Mouse (Mus musculus) liver, embryonic 14.5 days (tissue): ENCODE measurements around the gene Fndc7. TPM values are rescaled to one million over a fixed set of nuclear protein-coding genes. Genes with fewer than 3 reads are reported as not detected.
"Not testable (repeated sequence)": the region's sequence is repeated elsewhere in the genome, so short reads cannot be mapped to it uniquely, and the experiment has no call there.

Experiments
- ATAC-seq: fragments of 200-750 bp; cut with Nextera tagmentation; 2 replicates; pipeline ENCODE4 v1.8.0; 2017; ENCODE audit warnings: moderate number of reproducible peaks, mild to moderate bottlenecking, moderate library complexity; ENCODE audit not compliant: insufficient read depth
- DNase-seq, 3 experiments: peaks; one replicate each; pipeline ENCODE4 v3.0.0-alpha.2; 2012 to 2013; ENCODE audit warnings: low read depth in 3 of 3, low spot score in 3 of 3
- H3K27ac ChIP-seq: fragments of 300-500 bp; sonication (generic); 2 replicates; pipeline ENCODE4 v1.5.1; 2014; ENCODE audit warnings: moderate library complexity, mild to moderate bottlenecking, control low read depth, inconsistent platforms
- H3K27me3 ChIP-seq: fragments of 300-500 bp; sonication (generic); 2 replicates; pipeline ENCODE4 v1.6.1; 2014; ENCODE audit warnings: mild to moderate bottlenecking, low read length, moderate library complexity; ENCODE audit not compliant: control insufficient read depth, insufficient read depth
- H3K36me3 ChIP-seq: fragments of 300-500 bp; sonication (generic); replicated peaks from 2 replicates; pipeline ENCODE4 v1.6.1; 2014; ENCODE audit warnings: low read depth; ENCODE audit not compliant: control insufficient read depth, insufficient read depth
- H3K4me1 ChIP-seq, 2 experiments: fragments of 200-500 bp in 1 of 2; fragments of 300-500 bp in 1 of 2; sonication (generic) in 1 of 2; replicated peaks; 2 replicates each; pipeline ENCODE4 v1.6.1; 2012 to 2014; ENCODE audit warnings: antibody characterized with exemption in 1 of 2, inconsistent platforms in 1 of 2, low read length in 1 of 2; ENCODE audit not compliant: control insufficient read depth in 2 of 2, insufficient read depth in 2 of 2
- H3K4me2 ChIP-seq: fragments of 300-500 bp; sonication (generic); 2 replicates; pipeline ENCODE4 v1.6.1; 2014; ENCODE audit warnings: low read depth, mild to moderate bottlenecking, control low read depth, moderate library complexity
- H3K4me3 ChIP-seq, 2 experiments: fragments of 200-500 bp in 1 of 2; fragments of 300-500 bp in 1 of 2; sonication (generic) in 1 of 2; 2 replicates each; pipeline ENCODE4 v1.5.1; 2012 to 2014; ENCODE audit warnings: low read depth in 2 of 2, low read length in 2 of 2, mild to moderate bottlenecking in 2 of 2, control low read depth in 1 of 2, inconsistent platforms in 1 of 2, moderate library complexity in 1 of 2; ENCODE audit not compliant: insufficient read depth in 1 of 2
- H3K9ac ChIP-seq: fragments of 300-500 bp; sonication (generic); replicated peaks from 2 replicates; pipeline ENCODE4 v1.6.1; 2014; ENCODE audit warnings: mild to moderate bottlenecking, control low read depth, moderate library complexity
- H3K9me3 ChIP-seq: fragments of 300-500 bp; sonication (generic); 2 replicates; pipeline ENCODE4 v1.6.1; 2016; ENCODE audit warnings: low read length, mixed read lengths; ENCODE audit not compliant: control insufficient read depth
- CTCF ChIP-seq: IDR thresholded peaks from 2 replicates; pipeline ENCODE4 v1.5.1; 2016; ENCODE audit warnings: antibody characterized with exemption, low read depth, control low read depth
- EP300 ChIP-seq: IDR thresholded peaks from 2 replicates; pipeline ENCODE4 v1.6.1; 2016; ENCODE audit warnings: antibody characterized with exemption, low read depth
- WGBS: fragments of 180-500 bp; shearing (Covaris S2); extraction: QIAGEN DNeasy Blood & Tissue Kit; methylation state at CpG from one replicate; pipeline ENCODE4 v1.1.7; 2014; ENCODE audit not compliant: insufficient replicate concordance; 5-methylcytosine and 5-hydroxymethylcytosine counted together
- polyA plus RNA-seq, 2 experiments: library from polyadenylated mRNA; depleted of rRNA in 1 of 2; stranded (reverse) in 1 of 2; unstranded in 1 of 2; fragments of >200 nt; fragmentation: Nextera tagmentation in 1 of 2; extraction: Ambion mirVana in 1 of 2; gene quantifications; 2 replicates each; pipeline versions ENCODE4 v1.2.1 to v1.2.3; 2012 to 2014

Fndc7 gene
- polyA plus RNA-seq, 2 experiments, result not detected

DNA sequence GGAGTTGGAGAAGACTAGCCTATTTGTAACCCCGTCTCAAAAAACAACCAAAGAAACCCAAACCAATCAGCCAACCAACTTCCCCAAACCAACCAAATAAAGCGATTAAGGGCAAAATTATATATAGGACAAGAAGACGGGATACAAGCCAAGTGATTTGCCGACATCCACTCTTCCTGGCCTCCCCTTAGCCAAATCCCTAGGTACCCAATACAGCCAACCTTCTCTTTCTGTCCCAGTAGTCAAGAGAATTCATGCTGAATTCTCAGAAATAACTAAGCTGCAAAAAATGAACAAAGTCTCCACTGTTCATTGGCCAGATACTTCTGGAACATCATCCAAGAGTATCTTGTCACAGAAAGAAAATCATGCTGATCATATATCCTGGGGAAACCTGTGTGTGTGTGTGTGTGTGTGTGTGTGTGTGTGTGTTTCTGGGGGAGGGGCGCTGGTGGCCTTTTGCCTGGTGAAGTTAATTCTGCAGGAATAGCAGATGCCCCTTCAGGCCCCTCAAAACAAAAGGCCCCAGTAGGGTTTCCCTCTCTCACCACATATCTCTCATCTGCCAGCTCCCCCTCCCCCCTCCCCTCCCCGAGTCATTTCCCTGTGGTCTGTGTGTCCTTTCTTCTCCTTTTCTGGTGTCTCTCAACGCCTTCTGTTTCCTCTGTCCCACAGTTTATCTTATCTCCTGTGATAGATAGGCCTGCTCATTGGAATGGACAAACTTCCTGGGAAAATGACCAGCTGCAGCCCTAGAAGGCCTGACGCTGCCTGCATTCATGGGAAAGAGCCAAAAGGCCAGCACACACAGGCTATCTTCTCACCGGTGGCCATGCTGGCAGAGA lies 3.9 kb downstream of the Fndc7 start:
- no peak overlapping the region for H3K4me2 ChIP-seq
- 25% methylated on average over 9 of the region's 9 CpGs for WGBS
- ATAC-seq (peak; percentile 43; the same call in 1 of the 2 replicates), DNase-seq (no peak)
- H3K27me3 ChIP-seq, result no peaks in the 10 kb centered on the region
- H3K4me3 ChIP-seq, result no peak overlapping the region
- no peaks in the 10 kb centered on the region for H3K36me3 ChIP-seq
- peaks cover 0 to 17% of the 10 kb centered on the region in 2 experiments; a peak in 2 of 4 replicates for H3K4me1 ChIP-seq
- H3K9me3 ChIP-seq, result no peaks in the 10 kb centered on the region
- no peak overlapping the region for H3K27ac ChIP-seq
- TF ChIP-seq EP300 (no peak; the same call in 1 of the 2 replicates), CTCF (no peak)
- H3K9ac ChIP-seq, result no peak overlapping the region

DNA sequence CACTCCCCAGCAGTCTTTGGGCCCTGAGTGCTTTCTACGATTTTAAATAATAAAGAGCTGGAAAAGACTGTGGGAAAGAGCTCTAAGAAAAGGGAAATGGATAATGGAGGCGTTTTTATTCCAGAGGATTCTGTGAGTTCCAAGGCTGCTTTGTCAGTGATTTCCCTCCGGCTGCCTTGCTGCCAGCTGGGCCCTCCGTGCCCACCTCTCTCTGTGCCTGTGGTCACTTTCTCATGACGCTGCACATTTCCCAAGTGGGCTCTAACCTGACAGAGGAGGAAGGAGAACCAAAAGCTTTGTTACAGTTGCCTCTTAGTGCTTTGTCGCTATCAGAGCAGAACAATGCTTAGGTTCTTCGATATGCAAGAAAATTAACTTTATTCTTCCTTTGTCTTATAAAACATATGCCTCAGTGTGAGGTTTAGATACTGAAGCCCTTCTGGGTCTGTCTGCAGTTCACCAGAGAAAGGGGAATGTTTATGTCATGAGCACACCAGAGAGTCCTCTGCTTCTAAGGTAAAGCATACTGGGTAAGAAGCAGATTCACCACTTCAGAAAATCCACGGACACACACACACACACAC lies 5.0 kb downstream of the Fndc7 start:
- TF ChIP-seq CTCF (no peak), EP300 (no peak)
- Histone ChIP-seq H3K36me3 (no peaks in the 10 kb centered on the region), H3K4me2 (no peak overlapping the region), H3K9ac (no peak overlapping the region), H3K4me1 (peaks cover 0 to 20% of the 10 kb centered on the region in 2 experiments; a peak in 2 of 4 replicates), H3K4me3 (no peak overlapping the region), H3K9me3 (no peaks in the 10 kb centered on the region), H3K27me3 (no peaks in the 10 kb centered on the region), H3K27ac (no peak overlapping the region)
- no peak for ATAC-seq
- no peak for DNase-seq
- 21% methylated on average over 8 of the region's 8 CpGs for WGBS

DNA sequence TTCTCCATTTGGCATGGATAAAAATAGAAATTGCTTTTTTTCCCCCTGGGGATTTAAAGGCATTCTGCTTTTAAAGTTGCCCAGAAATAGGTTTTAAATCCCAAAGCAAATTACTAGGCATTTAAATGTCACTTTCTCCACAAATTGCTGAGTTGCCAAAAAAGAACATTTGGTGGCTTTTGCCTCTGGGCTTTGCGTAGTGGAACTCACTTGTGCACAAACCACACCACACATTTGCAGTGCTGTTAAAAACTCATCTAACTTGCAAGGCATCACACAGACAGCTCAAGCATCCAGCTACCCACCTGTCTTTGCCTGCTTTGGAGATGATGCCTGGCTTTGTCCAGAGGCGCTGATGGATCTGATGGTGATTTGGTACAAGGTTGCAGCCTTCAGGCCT lies 6.7 kb downstream of the Fndc7 start:
- no peaks in the 10 kb centered on the region for H3K36me3 ChIP-seq
- no peak for ATAC-seq
- no peak for DNase-seq
- H3K27me3 ChIP-seq, result no peaks in the 10 kb centered on the region
- no peak overlapping the region for H3K9ac ChIP-seq
- WGBS, result 84% methylated on average over 2 of the region's 2 CpGs
- no peak overlapping the region for H3K27ac ChIP-seq
- no peak overlapping the region for H3K4me2 ChIP-seq
- H3K4me3 ChIP-seq, result no peak overlapping the region
- H3K9me3 ChIP-seq, result no peaks in the 10 kb centered on the region
- TF ChIP-seq EP300 (no peak), CTCF (no peak)
- peaks cover 0 to 23% of the 10 kb centered on the region in 2 experiments; a peak in 2 of 4 replicates for H3K4me1 ChIP-seq

DNA sequence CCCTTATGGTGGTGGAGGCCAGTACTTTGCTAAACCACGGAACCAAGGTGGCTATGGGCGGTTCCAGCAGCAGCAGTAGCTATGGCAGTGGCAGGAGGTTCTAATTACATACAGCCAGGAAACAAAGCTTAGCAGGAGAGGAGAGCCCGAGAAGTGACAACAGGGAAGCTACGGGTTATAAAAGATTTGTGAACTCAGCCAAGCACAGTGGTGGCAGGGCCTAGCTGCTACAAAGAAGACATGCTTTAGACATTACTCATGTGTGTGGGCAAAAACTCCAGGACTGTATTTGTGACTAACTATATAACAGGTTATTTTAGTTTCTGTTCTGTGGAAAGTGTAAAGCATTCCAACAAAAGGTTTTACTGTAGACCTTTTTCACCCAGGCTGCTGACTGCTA lies 7.9 kb downstream of the Fndc7 start:
- 38% methylated on average over 4 of the region's 4 CpGs for WGBS
- not testable (repeated sequence) for H3K4me3 ChIP-seq, H3K9ac ChIP-seq, ATAC-seq, H3K27ac ChIP-seq, H3K4me2 ChIP-seq, H3K36me3 ChIP-seq, H3K27me3 ChIP-seq, H3K9me3 ChIP-seq, DNase-seq
- peaks cover 0 to 20% of the 10 kb centered on the region in 2 experiments; a peak in 2 of 4 replicates for H3K4me1 ChIP-seq
